Mouse (Mus musculus) E14TG2a.4 (cell line): ENCODE results near the gene Htra3.

Experiments used
- CTCF ChIP-seq: conservative IDR thresholded peaks from 2 replicates; pipeline ENCODE4 v1.5.1; 2014; ENCODE audit warnings: low read length
- POU5F1 ChIP-seq: IDR thresholded peaks from 2 replicates; pipeline ENCODE4 v1.6.1; 2014; ENCODE audit warnings: low read length, borderline replicate concordance

- TF ChIP-seq CTCF (no peak), POU5F1 (no peak)
These were observed 30.9 kb upstream of the Htra3 start for GRCm38 (mm10) chr5:35710481-35710880.
